Mouse (Mus musculus): ENCODE results near the gene Pth. TPM values are rescaled to one million over a fixed set of nuclear protein-coding genes. Genes with fewer than 3 reads are reported as not detected.

The Pth gene
- polyA plus RNA-seq, 2 experiments from 2014 or later, result not detected

Other genes starting within 250 kb of the Pth start
- 10 to 100 TPM; 22.6 to 25.0 TPM for gene Arntl, start 181.1 kb downstream of the Pth start, polyA plus RNA-seq (2017; shearing (Covaris generic))
- gene Btbd10, start 19.2 kb downstream of the Pth start, polyA plus RNA-seq (2017; shearing (Covaris generic)), result 10 to 100 TPM in 1 of 2 experiments, 1 to 10 TPM in 1; 10.0 to 10.3 TPM
- 10 to 100 TPM; 71.7 to 87.3 TPM for gene Far1, start 125.3 kb upstream of the Pth start, polyA plus RNA-seq (2017; shearing (Covaris generic))